Mouse (Mus musculus): Measurements from ENCODE around the gene Lhpp. TPM values are rescaled to one million over a fixed set of nuclear protein-coding genes. Genes with fewer than 3 reads are reported as not detected.

Gene Lhpp
- polyA plus RNA-seq, 1 experiment from 2014 or later = 20.4 TPM

GRCm38 (mm10) chr7:132593762-132594161 is 16.7 kb upstream of the Lhpp start:
- no peaks in the 10 kb centered on the region for H3K36me3 ChIP-seq (ENCODE audit: control insufficient read depth, insufficient read depth, low read length)
- peaks cover 5% of the 10 kb centered on the region for H3K4me1 ChIP-seq (replicated peaks; ENCODE audit: control insufficient read depth, insufficient read depth, low read length)
- peaks cover 28% of the 10 kb centered on the region for H3K27me3 ChIP-seq (ENCODE audit: control insufficient read depth, insufficient read depth, low read length)
- no peak for DNase-seq (ENCODE audit: low spot score)
- no peak for ATAC-seq (ENCODE audit: low FRiP score)
- no peak overlapping the region for H3K9ac ChIP-seq (ENCODE audit: low read depth, low read length)
- no peak overlapping the region for H3K27ac ChIP-seq (ENCODE audit: low read depth, low read length)
- no peaks in the 10 kb centered on the region for H3K9me3 ChIP-seq (ENCODE audit: control insufficient read depth, low read length)
- no peak overlapping the region for H3K4me3 ChIP-seq (ENCODE audit: low read depth, low read length)
- no peak overlapping the region for H3K4me2 ChIP-seq (replicated peaks; ENCODE audit: low read depth, low read length)
- WGBS = 71% methylated on average over 2 of the region's 2 CpGs

DNA sequence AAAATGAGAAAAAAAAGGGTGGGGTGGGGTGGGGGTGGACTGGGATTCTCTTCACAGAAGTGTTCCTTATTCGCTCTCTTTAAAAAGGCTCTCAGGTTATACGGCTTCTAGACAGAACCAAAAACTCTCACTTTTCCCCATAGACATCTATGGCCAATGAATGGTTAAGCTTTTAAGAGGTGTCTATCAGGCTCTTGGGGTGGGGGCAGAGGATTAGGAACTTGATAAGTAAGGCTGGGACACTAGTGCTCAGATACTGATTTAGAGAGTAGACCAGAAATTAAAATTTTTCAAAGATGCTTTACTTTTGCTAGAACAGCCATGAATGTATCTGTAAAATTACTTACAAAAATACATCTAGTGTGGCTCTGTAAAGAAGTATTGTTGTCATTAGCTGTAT is 16.1 kb upstream of the Lhpp start:
- Histone ChIP-seq H3K4me2 (replicated peaks; ENCODE audit: low read depth, low read length) (no peak overlapping the region), H3K9me3 (ENCODE audit: control insufficient read depth, low read length) (no peaks in the 10 kb centered on the region), H3K27ac (ENCODE audit: low read depth, low read length) (no peak overlapping the region), H3K4me1 (replicated peaks; ENCODE audit: control insufficient read depth, insufficient read depth, low read length) (peaks cover 6% of the 10 kb centered on the region), H3K27me3 (ENCODE audit: control insufficient read depth, insufficient read depth, low read length) (peaks cover 34% of the 10 kb centered on the region), H3K4me3 (ENCODE audit: low read depth, low read length) (no peak overlapping the region), H3K9ac (ENCODE audit: low read depth, low read length) (no peak overlapping the region), H3K36me3 (ENCODE audit: control insufficient read depth, insufficient read depth, low read length) (no peaks in the 10 kb centered on the region)
- 89% methylated on average over 2 of the region's 2 CpGs for WGBS
- no peak for ATAC-seq (ENCODE audit: low FRiP score)
- DNase-seq (ENCODE audit: low spot score) = no peak

DNA sequence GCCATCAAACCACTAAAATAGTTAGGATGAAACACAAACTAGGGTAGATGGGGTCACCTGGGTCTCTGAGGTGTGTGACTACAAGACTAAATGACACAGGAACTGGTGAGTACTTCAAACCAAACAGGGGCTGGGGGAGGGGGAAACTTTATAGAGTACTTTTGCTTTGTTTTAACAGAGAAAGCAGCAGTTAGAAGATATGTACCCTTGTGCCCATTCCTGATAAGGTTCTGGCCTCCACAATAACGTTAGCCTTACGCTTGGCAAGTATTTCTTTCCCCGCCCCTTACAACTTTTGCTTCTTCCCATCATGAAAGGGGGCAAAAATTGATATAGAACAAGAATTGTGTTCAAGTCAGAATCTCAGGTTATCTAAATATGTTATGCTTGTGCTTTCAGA is 14.7 kb upstream of the Lhpp start:
- Histone ChIP-seq H3K9me3 (ENCODE audit: control insufficient read depth, low read length) (no peaks in the 10 kb centered on the region), H3K27me3 (ENCODE audit: control insufficient read depth, insufficient read depth, low read length) (peaks cover 47% of the 10 kb centered on the region), H3K27ac (ENCODE audit: low read depth, low read length) (no peak overlapping the region), H3K36me3 (ENCODE audit: control insufficient read depth, insufficient read depth, low read length) (no peaks in the 10 kb centered on the region), H3K4me3 (ENCODE audit: low read depth, low read length) (no peak overlapping the region), H3K4me2 (replicated peaks; ENCODE audit: low read depth, low read length) (no peak overlapping the region), H3K9ac (ENCODE audit: low read depth, low read length) (no peak overlapping the region), H3K4me1 (replicated peaks; ENCODE audit: control insufficient read depth, insufficient read depth, low read length) (peaks cover 13% of the 10 kb centered on the region)
- 87% methylated on average over 3 of the region's 3 CpGs for WGBS
- no peak for DNase-seq (ENCODE audit: low spot score)
- no peak for ATAC-seq (ENCODE audit: low FRiP score)

- peaks cover 55% of the 10 kb centered on the region for H3K27me3 ChIP-seq (ENCODE audit: control insufficient read depth, insufficient read depth, low read length)
- ATAC-seq (ENCODE audit: low FRiP score) = 0 out of 2 replicates have a peak, but pooled peaks have one; percentile 13
- H3K27ac ChIP-seq (ENCODE audit: low read depth, low read length) = no peak overlapping the region
- peak overlapping the region; percentile 40 for H3K4me3 ChIP-seq (ENCODE audit: low read depth, low read length)
- no peaks in the 10 kb centered on the region for H3K36me3 ChIP-seq (ENCODE audit: control insufficient read depth, insufficient read depth, low read length)
- peaks cover 13% of the 10 kb centered on the region for H3K4me1 ChIP-seq (replicated peaks; ENCODE audit: control insufficient read depth, insufficient read depth, low read length)
- WGBS = 10% methylated on average over 25 of the region's 26 CpGs
- H3K4me2 ChIP-seq (replicated peaks; ENCODE audit: low read depth, low read length) = peak overlapping the region; percentile 83
- no peaks in the 10 kb centered on the region for H3K9me3 ChIP-seq (ENCODE audit: control insufficient read depth, low read length)
- DNase-seq (ENCODE audit: low spot score) = no peak
- peak overlapping the region; percentile 17 for H3K9ac ChIP-seq (ENCODE audit: low read depth, low read length)
Observed at GRCm38 (mm10) chr7:132596557-132597250, 13.7 kb upstream of the Lhpp start.

DNA sequence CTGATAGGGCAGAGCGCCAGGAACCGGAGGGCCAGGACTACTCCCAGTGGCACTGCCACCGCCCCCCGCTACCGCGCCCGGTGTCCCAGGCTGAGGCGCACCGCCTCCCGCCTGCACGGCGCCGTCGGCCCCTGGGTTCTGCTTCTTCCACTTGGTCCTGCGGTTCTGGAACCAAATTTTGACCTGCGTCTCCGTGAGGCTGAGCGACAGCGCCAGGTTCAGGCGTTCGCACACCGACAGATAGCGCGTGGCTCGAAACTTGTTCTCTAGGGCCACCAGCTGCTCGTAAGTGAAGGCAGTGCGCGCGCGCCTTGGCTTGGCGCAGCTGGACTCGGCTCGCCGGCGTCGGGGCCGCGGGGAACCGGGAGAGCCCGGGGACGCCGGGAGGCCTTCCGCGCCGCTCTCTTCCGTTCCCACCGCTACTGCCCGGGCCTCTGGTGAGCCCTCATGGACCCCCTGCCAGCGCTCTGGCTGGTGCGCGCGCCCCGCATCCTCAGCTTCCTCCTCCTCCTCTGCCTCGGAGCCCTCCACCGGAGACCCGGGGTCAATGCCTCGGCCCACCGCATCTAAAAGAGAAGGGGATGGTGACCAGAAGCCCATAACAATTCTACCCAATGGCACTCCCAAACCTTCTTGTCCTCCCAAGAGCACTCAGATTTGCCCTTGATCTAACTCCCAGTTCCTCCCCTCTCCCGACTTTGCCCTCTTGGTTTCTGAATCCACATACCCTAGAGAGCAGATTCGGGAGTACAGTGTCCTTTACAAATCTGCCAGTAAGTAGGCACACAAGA is 13.0 kb upstream of the Lhpp start:
- WGBS = under 1% methylated on average over 60 of the region's 60 CpGs
- ATAC-seq (ENCODE audit: low FRiP score) = peak; percentile 22; the same call in 1 of the 2 replicates
- H3K27ac ChIP-seq (ENCODE audit: low read depth, low read length) = no peak overlapping the region

DNA sequence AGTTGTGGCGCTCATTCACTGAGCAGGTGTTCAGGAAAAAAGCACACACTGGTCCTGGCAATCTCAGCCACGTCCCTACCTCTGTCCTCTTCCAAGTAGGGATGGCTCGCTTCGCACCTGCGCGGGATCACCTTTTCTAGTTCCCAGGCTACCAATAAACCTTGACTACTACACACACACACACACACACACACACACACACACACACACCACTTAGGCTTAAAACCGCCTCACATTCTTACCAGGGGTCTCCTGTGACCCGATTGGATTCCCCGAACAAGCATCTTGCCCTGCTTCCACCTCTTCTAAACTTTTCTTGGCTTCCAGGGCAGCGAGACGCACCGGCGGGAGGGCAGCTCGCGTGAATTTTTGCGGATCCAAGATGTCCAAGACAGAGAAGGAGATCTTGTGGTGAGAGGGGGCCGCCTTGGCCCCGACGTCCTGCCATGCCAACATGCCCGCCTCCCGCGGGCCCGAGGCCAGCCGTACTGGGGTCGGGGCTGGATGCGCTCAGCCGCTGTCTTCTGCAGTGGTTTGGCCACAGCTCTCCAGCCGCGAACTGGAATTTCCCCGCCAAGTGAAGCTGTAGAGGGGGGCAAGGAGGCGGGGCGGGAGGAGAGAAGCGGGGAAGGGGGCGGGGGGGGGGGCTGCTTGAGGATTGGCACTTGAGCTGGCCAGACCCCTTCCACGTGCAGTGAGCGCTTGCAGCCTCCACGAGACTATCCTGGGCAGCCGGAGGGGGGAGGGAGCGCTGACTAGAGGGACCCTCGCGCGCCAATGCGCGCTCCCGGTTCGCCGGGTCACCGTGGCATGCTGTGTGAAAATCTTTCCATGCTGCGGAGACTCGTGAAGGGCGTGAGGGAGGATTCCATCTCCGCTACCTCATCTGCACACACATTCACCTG is 11.1 kb upstream of the Lhpp start, which contains the start of gene Nkx1-2:
Gene Nkx1-2 (minus strand): TSS at position 567 of the 905 bp plus-strand sequence.
- no peak within 1 kb of the TSS; the same call in 1 of the 2 replicates for H3K9ac ChIP-seq (ENCODE audit: low read depth, low read length)
- DNase-seq (ENCODE audit: low spot score) (peak; percentile 59), ATAC-seq (ENCODE audit: low FRiP score) (peak; percentile 49; the same call in 1 of the 2 replicates)
- H3K4me2 ChIP-seq (replicated peaks; ENCODE audit: low read depth, low read length) = peak within 1 kb of the TSS; percentile 36
- H3K4me3 ChIP-seq (ENCODE audit: low read depth, low read length) = peak within 1 kb of the TSS; percentile 32
- peaks cover 13% of the 10 kb centered on the region for H3K4me1 ChIP-seq (replicated peaks; ENCODE audit: control insufficient read depth, insufficient read depth, low read length)
- H3K27ac ChIP-seq (ENCODE audit: low read depth, low read length) = no peak within 1 kb of the TSS
- WGBS = 1% methylated on average over 34 of the region's 52 CpGs
- H3K9me3 ChIP-seq (ENCODE audit: control insufficient read depth, low read length) = no peaks in the 10 kb centered on the region
- H3K27me3 ChIP-seq (ENCODE audit: control insufficient read depth, insufficient read depth, low read length) = peaks cover 60% of the 10 kb centered on the region
- no peaks in the 10 kb centered on the region for H3K36me3 ChIP-seq (ENCODE audit: control insufficient read depth, insufficient read depth, low read length)

More for the DNA sequence above, 13.0 kb upstream of the Lhpp start:
- Histone ChIP-seq H3K9me3 (ENCODE audit: control insufficient read depth, low read length) (no peaks in the 10 kb centered on the region), H3K27me3 (ENCODE audit: control insufficient read depth, insufficient read depth, low read length) (peaks cover 58% of the 10 kb centered on the region), H3K9ac (ENCODE audit: low read depth, low read length) (peak overlapping the region; percentile 17), H3K36me3 (ENCODE audit: control insufficient read depth, insufficient read depth, low read length) (no peaks in the 10 kb centered on the region), H3K4me2 (replicated peaks; ENCODE audit: low read depth, low read length) (peak overlapping the region; percentile 83), H3K4me3 (ENCODE audit: low read depth, low read length) (peak overlapping the region; percentile 40), H3K4me1 (replicated peaks; ENCODE audit: control insufficient read depth, insufficient read depth, low read length) (peaks cover 13% of the 10 kb centered on the region)
- peak; percentile 68 for DNase-seq (ENCODE audit: low spot score)

GRCm38 (mm10) chr7:132600026-132600425 is 10.4 kb upstream of the Lhpp start:
- Histone ChIP-seq H3K9ac (ENCODE audit: low read depth, low read length) (no peak overlapping the region), H3K4me2 (replicated peaks; ENCODE audit: low read depth, low read length) (peak overlapping the region; percentile 36), H3K27me3 (ENCODE audit: control insufficient read depth, insufficient read depth, low read length) (peaks cover 60% of the 10 kb centered on the region), H3K36me3 (ENCODE audit: control insufficient read depth, insufficient read depth, low read length) (no peaks in the 10 kb centered on the region), H3K4me3 (ENCODE audit: low read depth, low read length) (peak overlapping the region; percentile 32), H3K27ac (ENCODE audit: low read depth, low read length) (no peak overlapping the region), H3K4me1 (replicated peaks; ENCODE audit: control insufficient read depth, insufficient read depth, low read length) (peaks cover 13% of the 10 kb centered on the region), H3K9me3 (ENCODE audit: control insufficient read depth, low read length) (no peaks in the 10 kb centered on the region)
- WGBS = under 1% methylated on average over 9 of the region's 9 CpGs
- DNase-seq (ENCODE audit: low spot score) = peak; percentile 37
- no peak for ATAC-seq (ENCODE audit: low FRiP score)

- WGBS = 5% methylated on average over 8 of the region's 8 CpGs
- DNase-seq (ENCODE audit: low spot score) (peak; percentile 27), ATAC-seq (ENCODE audit: low FRiP score) (no peak)
- Histone ChIP-seq H3K9me3 (ENCODE audit: control insufficient read depth, low read length) (no peaks in the 10 kb centered on the region), H3K4me2 (replicated peaks; ENCODE audit: low read depth, low read length) (no peak overlapping the region), H3K36me3 (ENCODE audit: control insufficient read depth, insufficient read depth, low read length) (no peaks in the 10 kb centered on the region), H3K4me1 (replicated peaks; ENCODE audit: control insufficient read depth, insufficient read depth, low read length) (peaks cover 13% of the 10 kb centered on the region), H3K4me3 (ENCODE audit: low read depth, low read length) (no peak overlapping the region), H3K27ac (ENCODE audit: low read depth, low read length) (no peak overlapping the region), H3K9ac (ENCODE audit: low read depth, low read length) (no peak overlapping the region), H3K27me3 (ENCODE audit: control insufficient read depth, insufficient read depth, low read length) (peaks cover 60% of the 10 kb centered on the region)
Observed at GRCm38 (mm10) chr7:132600926-132601325, 9.5 kb upstream of the Lhpp start.
